Mouse (Mus musculus): Measurements from ENCODE around the gene Reep6.

DNA sequence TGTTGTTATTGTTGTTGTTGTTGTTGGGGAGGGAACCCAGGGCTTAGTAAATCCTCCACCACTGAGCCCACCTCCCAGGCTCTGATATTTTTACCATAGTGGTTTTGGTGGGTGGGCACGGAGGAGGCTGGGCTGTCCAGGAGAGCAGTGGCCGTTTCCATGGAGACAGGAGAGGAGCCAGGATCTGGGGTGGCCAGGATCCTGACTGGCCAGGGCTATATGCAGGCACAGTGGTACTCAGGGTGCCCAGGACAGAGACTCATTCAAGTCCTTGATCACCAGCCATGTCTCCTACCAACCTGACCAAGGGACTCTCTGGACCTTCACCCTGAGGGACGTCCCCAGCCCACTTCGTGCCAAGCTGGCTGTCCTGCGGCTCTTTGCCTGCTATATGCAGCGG, 34.0 kb downstream of the Reep6 start:
- no peak for TF ChIP-seq CTCF (IDR thresholded peaks at IDR 0.05; ENCODE audit: extremely low read depth, insufficient read length, insufficient replicate concordance, low read depth, low read length)
- TF ChIP-seq POLR2A (IDR thresholded peaks at IDR 0.05; ENCODE audit: low read depth, low read length), result no peak
